Mouse (Mus musculus) lung, embryonic 14.5 days (tissue): ENCODE measurements around the gene Ivl. TPM values are rescaled to one million over a fixed set of nuclear protein-coding genes. Genes with fewer than 3 reads are reported as not detected.
A peak's percentile ranks its signal among the peaks of the same experiment; 100 is the strongest.

Experiments used
- ATAC-seq: fragments of 200-750 bp; cut with Nextera tagmentation; 2 replicates; pipeline ENCODE4 v1.8.0; 2017; ENCODE audit warnings: mild to moderate bottlenecking, moderate TSS enrichment, moderate library complexity; ENCODE audit not compliant: insufficient read depth
- DNase-seq: peaks from one replicate; pipeline ENCODE4 v3.0.0-alpha.2; 2015
- H3K27ac ChIP-seq: fragments of 300-500 bp; sonication (generic); 2 replicates; pipeline ENCODE4 v1.5.1; 2014; ENCODE audit warnings: low read depth, mild to moderate bottlenecking, moderate library complexity
- H3K27me3 ChIP-seq: fragments of 300-500 bp; sonication (generic); 2 replicates; pipeline ENCODE4 v1.6.1; 2014; ENCODE audit warnings: low read length, control low read depth; ENCODE audit not compliant: insufficient read depth
- H3K36me3 ChIP-seq: fragments of 300-500 bp; sonication (generic); 2 replicates; pipeline ENCODE4 v1.6.1; 2014; ENCODE audit warnings: control low read depth; ENCODE audit not compliant: insufficient read depth
- H3K4me1 ChIP-seq: fragments of 300-500 bp; sonication (generic); 2 replicates; pipeline ENCODE4 v1.6.1; 2014; ENCODE audit warnings: antibody characterized with exemption, control low read depth; ENCODE audit not compliant: insufficient read depth
- H3K4me2 ChIP-seq: fragments of 300-500 bp; sonication (generic); 2 replicates; pipeline ENCODE4 v1.6.1; 2014; ENCODE audit warnings: mild to moderate bottlenecking
- H3K4me3 ChIP-seq: fragments of 300-500 bp; sonication (generic); 2 replicates; pipeline ENCODE4 v1.5.1; 2014; ENCODE audit warnings: low read depth, low read length
- H3K9ac ChIP-seq: fragments of 300-500 bp; sonication (generic); 2 replicates; pipeline ENCODE4 v1.6.1; 2014
- H3K9me3 ChIP-seq: fragments of 300-500 bp; sonication (generic); 2 replicates; pipeline ENCODE4 v1.6.1; 2016; ENCODE audit warnings: low read depth, low read length, control low read depth
- CTCF ChIP-seq: IDR thresholded peaks from 2 replicates; pipeline ENCODE4 v1.5.1; 2016; ENCODE audit warnings: antibody characterized with exemption, low read depth
- WGBS: fragments of 180-500 bp; shearing (Covaris S2); extraction: QIAGEN DNeasy Blood & Tissue Kit; methylation state at CpG from one replicate; pipeline ENCODE4 v1.1.7; 2014; 5-methylcytosine and 5-hydroxymethylcytosine counted together
- polyA plus RNA-seq: library from polyadenylated mRNA; unstranded; fragments of >200 nt; fragmentation: Nextera tagmentation; extraction: Ambion mirVana; gene quantifications from 2 replicates; pipeline ENCODE4 v1.2.1, GENCODE M21; 2014

Ivl gene
- polyA plus RNA-seq, 1 experiment from 2014 or later, result 0.18 TPM

DNA sequence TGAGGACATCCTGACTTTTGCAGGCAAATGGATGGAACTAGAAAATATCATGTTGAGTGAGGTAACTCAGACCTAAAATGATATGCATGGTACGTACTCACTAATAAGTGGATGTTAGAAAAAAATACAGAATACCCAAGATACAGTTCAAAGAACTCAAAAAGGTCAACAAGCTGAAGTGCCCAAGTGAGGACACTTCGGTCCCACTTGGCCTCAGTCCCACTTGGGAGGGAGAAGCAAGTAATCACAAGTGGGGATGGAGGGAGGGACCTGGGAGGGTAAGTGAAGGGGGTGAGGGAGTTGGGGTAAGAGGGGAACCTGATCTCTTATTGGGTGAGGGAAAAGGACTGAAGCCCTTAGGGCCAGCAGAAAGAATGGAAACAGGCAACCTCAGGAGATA is 4.8 kb downstream of the Ivl start:
- TF ChIP-seq CTCF, result no peak
- Histone ChIP-seq H3K4me3 (no peak overlapping the region), H3K9me3 (no peaks in the 10 kb centered on the region), H3K27me3 (no peaks in the 10 kb centered on the region), H3K27ac (no peak overlapping the region), H3K9ac (no peak overlapping the region), H3K4me2 (no peak overlapping the region), H3K4me1 (no peaks in the 10 kb centered on the region), H3K36me3 (no peaks in the 10 kb centered on the region)
- ATAC-seq, result no peak
- DNase-seq, result peak; percentile 5
- 71% methylated on average over 2 of the region's 2 CpGs for WGBS

DNA sequence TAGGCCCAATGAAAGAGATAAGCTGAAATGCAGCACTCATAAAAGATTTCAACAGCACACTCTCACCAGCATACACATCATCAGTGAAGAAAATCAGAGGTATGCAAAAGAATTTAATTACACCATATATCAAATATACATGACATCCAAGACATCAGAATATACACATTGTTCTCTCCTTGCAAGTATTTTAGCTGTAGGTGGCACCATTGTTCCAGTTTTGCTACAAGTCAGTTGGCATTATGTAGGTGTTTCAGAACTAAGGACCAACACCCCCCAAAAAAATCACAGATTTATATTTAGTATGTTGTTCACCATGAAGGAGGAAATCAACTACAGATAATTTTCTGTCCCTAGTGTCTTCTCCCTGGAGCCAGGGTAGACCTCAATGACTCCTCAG is 8.1 kb downstream of the Ivl start:
- no peaks in the 10 kb centered on the region for H3K4me1 ChIP-seq
- no peaks in the 10 kb centered on the region for H3K9me3 ChIP-seq
- DNase-seq, result peak; percentile 27
- no peak overlapping the region for H3K27ac ChIP-seq
- H3K27me3 ChIP-seq, result no peaks in the 10 kb centered on the region
- no peaks in the 10 kb centered on the region for H3K36me3 ChIP-seq
- H3K4me2 ChIP-seq, result no peak overlapping the region
- H3K9ac ChIP-seq, result no peak overlapping the region
- TF ChIP-seq CTCF, result peak; percentile 21
- H3K4me3 ChIP-seq, result no peak overlapping the region
- no peak for ATAC-seq

GRCm38 (mm10) chr3:92534411-92534810 is 39.1 kb downstream of the Ivl start, which contains the start of gene 2310046K23Rik:
TSS of gene 2310046K23Rik (minus strand) at chr3:92534511.
- H3K9ac ChIP-seq, result no peak within 1 kb of the TSS
- no peak for ATAC-seq
- DNase-seq, result no peak
- H3K4me3 ChIP-seq, result no peak within 1 kb of the TSS
- H3K4me2 ChIP-seq, result no peak within 1 kb of the TSS
- no peaks in the 10 kb centered on the region for H3K27me3 ChIP-seq
- H3K4me1 ChIP-seq, result no peaks in the 10 kb centered on the region
- WGBS, result 81% methylated on average over 3 of the region's 3 CpGs
- no peaks in the 10 kb centered on the region for H3K36me3 ChIP-seq
- no peak for TF ChIP-seq CTCF
- no peak within 1 kb of the TSS for H3K27ac ChIP-seq
- no peaks in the 10 kb centered on the region for H3K9me3 ChIP-seq

Other genes starting within 250 kb of the Ivl start
- gene Sprr2d, start 234.6 kb downstream of the Ivl start, polyA plus RNA-seq, result not detected in 2 replicates
- gene Sprr2e, start 221.6 kb downstream of the Ivl start, polyA plus RNA-seq, result not detected in 2 replicates
- gene Sprr2f, start 208.5 kb downstream of the Ivl start, polyA plus RNA-seq, result not detected in 2 replicates
- gene Sprr2h, start 188.1 kb downstream of the Ivl start, polyA plus RNA-seq, result not detected in 2 replicates
- gene Sprr2i, start 165.7 kb downstream of the Ivl start, polyA plus RNA-seq, result not detected in 2 replicates
- gene Sprr2j-ps, start 155.7 kb downstream of the Ivl start, polyA plus RNA-seq, result not detected in 2 replicates
- 7.7 and 7.9 TPM in 2 replicates for gene Gm9774, start 144.3 kb downstream of the Ivl start, polyA plus RNA-seq
- not detected in 2 replicates for gene Sprr2k, start 141.2 kb downstream of the Ivl start, polyA plus RNA-seq
- not detected in 2 replicates for gene Sprr1b, start 134.9 kb downstream of the Ivl start, polyA plus RNA-seq
- not detected in 2 replicates for gene Sprr3, start 115.0 kb downstream of the Ivl start, polyA plus RNA-seq
- gene Sprr1a, start 87.8 kb downstream of the Ivl start, polyA plus RNA-seq, result not detected in 2 replicates
- gene Sprr4, start 73.2 kb downstream of the Ivl start, polyA plus RNA-seq, result not detected in 2 replicates
- gene 2310046K23Rik, start 39.2 kb downstream of the Ivl start, polyA plus RNA-seq, result not detected in 2 replicates
- not detected in 2 replicates for gene Smcp, start 15.3 kb upstream of the Ivl start, polyA plus RNA-seq
- gene 2210017I01Rik, start 33.8 kb upstream of the Ivl start, polyA plus RNA-seq, result not detected in 2 replicates
- gene Lce6a, start 47.9 kb upstream of the Ivl start, polyA plus RNA-seq, result not detected in 2 replicates
- gene Lce1a1, start 74.6 kb upstream of the Ivl start, polyA plus RNA-seq, result not detected in 2 replicates
- gene Lce1b, start 83.2 kb upstream of the Ivl start, polyA plus RNA-seq, result not detected in 2 replicates
- gene Lce1a2, start 96.6 kb upstream of the Ivl start, polyA plus RNA-seq, result not detected in 2 replicates
- not detected in 2 replicates for gene Lce1c, start 105.5 kb upstream of the Ivl start, polyA plus RNA-seq
- not detected in 2 replicates for gene Lce1d, start 113.5 kb upstream of the Ivl start, polyA plus RNA-seq
- gene Lce1e, start 135.3 kb upstream of the Ivl start, polyA plus RNA-seq, result not detected in 2 replicates
- not detected in 2 replicates for gene Lce1f, start 146.6 kb upstream of the Ivl start, polyA plus RNA-seq
- gene Gm38119, start 165.4 kb upstream of the Ivl start, polyA plus RNA-seq, result not detected in 2 replicates
- gene Lce1g, start 178.6 kb upstream of the Ivl start, polyA plus RNA-seq, result not detected in 2 replicates
- not detected in 2 replicates for gene Lce1h, start 191.3 kb upstream of the Ivl start, polyA plus RNA-seq
- gene Lce1i, start 205.2 kb upstream of the Ivl start, polyA plus RNA-seq, result not detected in 2 replicates
- not detected in 2 replicates for gene Lce1j, start 216.8 kb upstream of the Ivl start, polyA plus RNA-seq
- gene Lce1k, start 234.2 kb upstream of the Ivl start, polyA plus RNA-seq, result not detected in 2 replicates